Mouse (Mus musculus) stomach, postnatal 0 days (tissue): ENCODE measurements at regions not wholly inside any gene's neighbourhood (a gene's known extent, or its start where the extent isn't known, plus 50 kb on each side); places are given as distances from the start of the nearest gene placed in this dataset.

Source experiments
- ATAC-seq: fragments of 200-750 bp; cut with Nextera tagmentation; 2 replicates; pipeline ENCODE4 v1.8.0; 2017; ENCODE audit not compliant: low FRiP score, low TSS enrichment
- DNase-seq: peaks from one replicate; pipeline ENCODE4 v3.0.0-alpha.2; 2016; ENCODE audit warnings: low spot score
- H3K27ac ChIP-seq: fragments of 300-500 bp; sonication (generic); replicated peaks from 2 replicates; pipeline ENCODE4 v1.5.1; 2014; ENCODE audit warnings: mild to moderate bottlenecking, control low read depth
- H3K27me3 ChIP-seq: fragments of 300-500 bp; sonication (generic); 2 replicates; pipeline ENCODE4 v1.6.1; 2014; ENCODE audit warnings: low read length; ENCODE audit not compliant: control insufficient read depth, insufficient read depth
- H3K36me3 ChIP-seq: fragments of 300-500 bp; sonication (generic); 2 replicates; pipeline ENCODE4 v1.6.1; 2014; ENCODE audit warnings: low read length, mixed read lengths; ENCODE audit not compliant: control insufficient read depth, insufficient read depth
- H3K4me1 ChIP-seq: fragments of 300-500 bp; sonication (generic); replicated peaks from 2 replicates; pipeline ENCODE4 v1.6.1; 2014; ENCODE audit warnings: antibody characterized with exemption; ENCODE audit not compliant: control insufficient read depth, insufficient read depth
- H3K4me2 ChIP-seq: fragments of 300-500 bp; sonication (generic); replicated peaks from 2 replicates; pipeline ENCODE4 v1.6.1; 2014; ENCODE audit warnings: low read depth, mild to moderate bottlenecking, control low read depth, moderate library complexity
- H3K4me3 ChIP-seq: fragments of 300-500 bp; sonication (generic); 2 replicates; pipeline ENCODE4 v1.5.1; 2014; ENCODE audit warnings: low read depth, low read length, control low read depth
- H3K9ac ChIP-seq: fragments of 300-500 bp; sonication (generic); 2 replicates; pipeline ENCODE4 v1.6.1; 2014; ENCODE audit warnings: mild to moderate bottlenecking, low read length, control low read depth, mixed read lengths
- H3K9me3 ChIP-seq: fragments of 300-500 bp; sonication (generic); 2 replicates; pipeline ENCODE4 v1.6.1; 2016; ENCODE audit warnings: low read length; ENCODE audit not compliant: control insufficient read depth
- CTCF ChIP-seq: IDR thresholded peaks from 2 replicates; pipeline ENCODE4 v1.5.1; 2016; ENCODE audit warnings: antibody characterized with exemption, low read depth, mild to moderate bottlenecking, moderate library complexity
- EP300 ChIP-seq: optimal IDR thresholded peaks from 2 replicates; pipeline ENCODE3; 2016; ENCODE audit warnings: antibody characterized with exemption
- WGBS: fragments of 180-500 bp; shearing (Covaris S2); extraction: QIAGEN DNeasy Blood & Tissue Kit; methylation state at CpG from one replicate; pipeline ENCODE4 v1.1.7; 2014; 5-methylcytosine and 5-hydroxymethylcytosine counted together

- ATAC-seq (no peak), DNase-seq (no peak)
- Histone ChIP-seq H3K9me3 (no peaks in the 10 kb centered on the region), H3K36me3 (no peaks in the 10 kb centered on the region), H3K4me1 (no peaks in the 10 kb centered on the region), H3K9ac (no peak overlapping the region), H3K27me3 (no peaks in the 10 kb centered on the region), H3K4me3 (no peak overlapping the region), H3K27ac (no peak overlapping the region), H3K4me2 (no peak overlapping the region)
- TF ChIP-seq CTCF: no peak
- whole genome bisulfite sequencing: 68% methylated on average over 5 of the region's 5 CpGs
Observed at GRCm38 (mm10) chr1:118741286-118741685, 113.5 kb downstream of the Tfcp2l1 start.

GRCm38 (mm10) chr1:118748196-118748595, 120.5 kb downstream of the Tfcp2l1 start:
- DNase-seq: no peak
- no peaks in the 10 kb centered on the region for H3K27me3 ChIP-seq
- H3K4me1 ChIP-seq: no peaks in the 10 kb centered on the region
- TF ChIP-seq CTCF: no peak
- TF ChIP-seq EP300: no peak
- H3K9me3 ChIP-seq: no peaks in the 10 kb centered on the region
- 67% methylated on average over 5 of the region's 5 CpGs for WGBS
- ATAC-seq: no peak
- H3K27ac ChIP-seq: no peak overlapping the region
- no peak overlapping the region for H3K4me2 ChIP-seq
- H3K36me3 ChIP-seq: no peaks in the 10 kb centered on the region
- no peak overlapping the region for H3K4me3 ChIP-seq
- H3K9ac ChIP-seq: no peak overlapping the region

- Histone ChIP-seq H3K27ac (no peak overlapping the region), H3K4me2 (no peak overlapping the region), H3K9me3 (no peaks in the 10 kb centered on the region), H3K36me3 (no peaks in the 10 kb centered on the region), H3K9ac (no peak overlapping the region), H3K4me1 (no peaks in the 10 kb centered on the region), H3K4me3 (no peak overlapping the region), H3K27me3 (no peaks in the 10 kb centered on the region)
- peak; percentile 23 for DNase-seq
- WGBS: 75% methylated on average over 3 of the region's 3 CpGs
- ATAC-seq: peak; percentile 76
- TF ChIP-seq CTCF: no peak
- TF ChIP-seq EP300: no peak
Observed at GRCm38 (mm10) chr1:118752869-118753268, 125.1 kb downstream of the Tfcp2l1 start.

GRCm38 (mm10) chr1:118756171-118756865, 128.6 kb downstream of the Tfcp2l1 start:
- Histone ChIP-seq H3K4me2 (no peak overlapping the region), H3K4me3 (no peak overlapping the region), H3K27me3 (no peaks in the 10 kb centered on the region), H3K4me1 (no peaks in the 10 kb centered on the region), H3K9me3 (no peaks in the 10 kb centered on the region), H3K9ac (no peak overlapping the region), H3K27ac (no peak overlapping the region), H3K36me3 (no peaks in the 10 kb centered on the region)
- ATAC-seq (no peak), DNase-seq (no peak)
- WGBS: 48% methylated on average over 9 of the region's 9 CpGs
- TF ChIP-seq CTCF: no peak

- no peak overlapping the region for H3K4me3 ChIP-seq
- H3K27ac ChIP-seq: no peak overlapping the region
- DNase-seq: no peak
- H3K9ac ChIP-seq: no peak overlapping the region
- H3K9me3 ChIP-seq: no peaks in the 10 kb centered on the region
- no peaks in the 10 kb centered on the region for H3K27me3 ChIP-seq
- no peaks in the 10 kb centered on the region for H3K36me3 ChIP-seq
- H3K4me1 ChIP-seq: no peaks in the 10 kb centered on the region
- ATAC-seq: 0 out of 2 replicates have a peak, but pooled peaks have one; percentile 33
- 48% methylated on average over 3 of the region's 4 CpGs for WGBS
- TF ChIP-seq EP300 (no peak), CTCF (no peak)
- no peak overlapping the region for H3K4me2 ChIP-seq
Observed at GRCm38 (mm10) chr1:118757340-118758030, 129.7 kb downstream of the Tfcp2l1 start.

GRCm38 (mm10) chr1:118758031-118758400, 130.3 kb downstream of the Tfcp2l1 start:
- ATAC-seq: no peak
- H3K4me3 ChIP-seq: no peak overlapping the region
- 72% methylated on average over 4 of the region's 4 CpGs for WGBS

More at GRCm38 (mm10) chr1:118758031-118758400, 130.3 kb downstream of the Tfcp2l1 start:
- no peak for DNase-seq
- no peak for TF ChIP-seq EP300
- no peak for TF ChIP-seq CTCF
- Histone ChIP-seq H3K36me3 (no peaks in the 10 kb centered on the region), H3K9ac (no peak overlapping the region), H3K27ac (no peak overlapping the region), H3K9me3 (no peaks in the 10 kb centered on the region), H3K27me3 (no peaks in the 10 kb centered on the region), H3K4me2 (no peak overlapping the region), H3K4me1 (no peaks in the 10 kb centered on the region)
